Mouse (Mus musculus) midbrain, embryonic 14.5 days (tissue): ENCODE data around the gene Ptprb. TPM values are rescaled to one million over a fixed set of nuclear protein-coding genes. Genes with fewer than 3 reads are reported as not detected.
A peak's percentile ranks its signal among the peaks of the same experiment; 100 is the strongest.

Experiments used
- ATAC-seq: fragments of 200-750 bp; cut with Nextera tagmentation; 2 replicates; pipeline ENCODE4 v1.8.0; 2017; ENCODE audit warnings: moderate number of reproducible peaks, moderate library complexity; ENCODE audit not compliant: low FRiP score, low TSS enrichment
- DNase-seq: peaks from one replicate; pipeline ENCODE4 v3.0.0-alpha.2; 2015
- H3K27ac ChIP-seq: fragments of 300-500 bp; sonication (generic); replicated peaks from 2 replicates; pipeline ENCODE4 v1.5.1; 2014; ENCODE audit warnings: mild to moderate bottlenecking, low read depth, low read length, moderate library complexity
- H3K27me3 ChIP-seq: fragments of 300-500 bp; sonication (generic); 2 replicates; pipeline ENCODE4 v1.6.1; 2014; ENCODE audit warnings: low read length, control low read depth, mixed read lengths; ENCODE audit not compliant: control insufficient read depth, insufficient read depth
- H3K36me3 ChIP-seq: fragments of 300-500 bp; sonication (generic); 2 replicates; pipeline ENCODE4 v1.6.1; 2014; ENCODE audit warnings: low read length, control low read depth; ENCODE audit not compliant: control insufficient read depth, insufficient read depth
- H3K4me1 ChIP-seq: fragments of 300-500 bp; sonication (generic); 2 replicates; pipeline ENCODE4 v1.6.1; 2014; ENCODE audit warnings: mild to moderate bottlenecking, antibody characterized with exemption, low read length, control low read depth; ENCODE audit not compliant: control insufficient read depth, insufficient read depth
- H3K4me2 ChIP-seq: fragments of 300-500 bp; sonication (generic); 2 replicates; pipeline ENCODE4 v1.6.1; 2014; ENCODE audit warnings: mild to moderate bottlenecking, low read length, moderate library complexity
- H3K4me3 ChIP-seq: fragments of 300-500 bp; sonication (generic); replicated peaks from 2 replicates; pipeline ENCODE4 v1.5.1; 2014; ENCODE audit warnings: low read depth, low read length
- H3K9ac ChIP-seq: fragments of 300-500 bp; sonication (generic); replicated peaks from 2 replicates; pipeline ENCODE4 v1.6.1; 2014; ENCODE audit warnings: mild to moderate bottlenecking, low read length, moderate library complexity
- H3K9me3 ChIP-seq: fragments of 300-500 bp; sonication (generic); 2 replicates; pipeline ENCODE4 v1.6.1; 2016; ENCODE audit warnings: low read length, control low read depth, mixed read lengths; ENCODE audit not compliant: control insufficient read depth
- WGBS: fragments of 180-500 bp; shearing (Covaris S2); extraction: QIAGEN DNeasy Blood & Tissue Kit; methylation state at CpG from one replicate; pipeline ENCODE4 v1.1.7; 2014; 5-methylcytosine and 5-hydroxymethylcytosine counted together
- polyA plus RNA-seq: library from polyadenylated mRNA; unstranded; fragments of >200 nt; fragmentation: Nextera tagmentation; extraction: Ambion mirVana; gene quantifications from 2 replicates; pipeline ENCODE4 v1.2.1, GENCODE M21; 2014

Ptprb gene
- polyA plus RNA-seq, 1 experiment from 2014 or later: 3.7 TPM

GRCm38 (mm10) chr10:116396279-116396678, 121.0 kb downstream of the Ptprb start:
- H3K9ac ChIP-seq: no peak overlapping the region

DNA sequence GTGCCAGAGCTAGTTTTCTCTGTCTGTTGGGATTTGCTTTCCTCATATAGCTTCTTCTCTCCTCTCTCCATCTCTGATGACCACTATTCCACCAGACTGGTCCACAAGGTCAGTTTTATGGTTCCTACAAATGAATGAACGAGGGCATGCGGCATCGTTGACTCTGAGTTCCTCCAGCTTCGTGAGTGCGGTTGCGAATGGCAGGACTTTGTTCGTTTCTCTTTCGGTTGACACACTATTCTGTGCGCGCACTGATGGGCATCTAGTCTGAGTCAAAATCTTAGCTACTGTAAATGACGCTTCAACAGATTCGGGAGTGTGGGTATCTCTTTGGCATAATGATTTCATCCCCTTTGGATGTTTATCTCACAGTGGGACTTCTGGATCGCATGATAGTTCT, 121.6 kb downstream of the Ptprb start:
- no peak overlapping the region for H3K4me2 ChIP-seq
- ATAC-seq: no peak
- no peaks in the 10 kb centered on the region for H3K9me3 ChIP-seq
- H3K4me3 ChIP-seq: no peak overlapping the region
- DNase-seq: no peak
- H3K36me3 ChIP-seq: no peaks in the 10 kb centered on the region
- H3K9ac ChIP-seq: no peak overlapping the region
- no peak overlapping the region for H3K27ac ChIP-seq
- WGBS: 90% methylated on average over 13 of the region's 13 CpGs
- H3K27me3 ChIP-seq: no peaks in the 10 kb centered on the region
- no peaks in the 10 kb centered on the region for H3K4me1 ChIP-seq

More at GRCm38 (mm10) chr10:116396279-116396678, 121.0 kb downstream of the Ptprb start:
- ATAC-seq (no peak), DNase-seq (no peak)
- Histone ChIP-seq H3K4me2 (no peak overlapping the region), H3K9me3 (no peaks in the 10 kb centered on the region), H3K4me1 (no peaks in the 10 kb centered on the region), H3K27ac (no peak overlapping the region), H3K4me3 (no peak overlapping the region), H3K27me3 (no peaks in the 10 kb centered on the region), H3K36me3 (no peaks in the 10 kb centered on the region)
- 92% methylated on average over 5 of the region's 5 CpGs for WGBS

- 0 out of 2 replicates have a peak overlapping the region, but pooled peaks have one; percentile 7 for H3K4me3 ChIP-seq
- H3K36me3 ChIP-seq: no peaks in the 10 kb centered on the region
- H3K27me3 ChIP-seq: no peaks in the 10 kb centered on the region
- 39% methylated on average over 14 of the region's 14 CpGs for WGBS
- no peak for ATAC-seq
- no peaks in the 10 kb centered on the region for H3K4me1 ChIP-seq
- H3K4me2 ChIP-seq: peak overlapping the region; percentile 28
- no peak overlapping the region for H3K27ac ChIP-seq
- no peaks in the 10 kb centered on the region for H3K9me3 ChIP-seq
- H3K9ac ChIP-seq: no peak overlapping the region
- DNase-seq: peak; percentile 15
Observed at GRCm38 (mm10) chr10:116397573-116397972, 122.2 kb downstream of the Ptprb start.

DNA sequence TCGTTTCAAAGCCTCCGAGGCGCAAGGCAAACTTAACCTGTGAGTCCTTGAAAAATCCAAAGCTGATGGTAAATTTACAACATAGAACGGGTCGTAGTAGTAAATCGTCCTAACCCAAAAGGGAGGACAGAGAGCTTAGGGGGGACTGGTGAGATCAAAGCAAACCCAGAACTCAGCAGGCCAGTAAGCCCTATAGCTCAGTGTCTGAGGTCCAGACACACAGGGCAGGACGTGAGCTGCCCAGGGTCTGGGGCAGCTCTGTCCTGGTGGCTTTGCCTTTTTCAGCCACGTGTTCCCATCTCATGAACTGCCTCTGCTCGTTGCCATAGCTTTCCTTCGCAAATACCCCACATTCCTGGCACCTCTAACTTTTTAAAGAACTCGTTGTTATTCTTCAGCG, 122.7 kb downstream of the Ptprb start:
- H3K4me3 ChIP-seq: 0 out of 2 replicates have a peak overlapping the region, but pooled peaks have one; percentile 7
- H3K27ac ChIP-seq: no peak overlapping the region
- H3K4me2 ChIP-seq: peak overlapping the region; percentile 28
- DNase-seq (no peak), ATAC-seq (no peak)
- 57% methylated on average over 12 of the region's 12 CpGs for WGBS
- H3K9me3 ChIP-seq: no peaks in the 10 kb centered on the region
- H3K27me3 ChIP-seq: no peaks in the 10 kb centered on the region
- no peaks in the 10 kb centered on the region for H3K36me3 ChIP-seq
- no peak overlapping the region for H3K9ac ChIP-seq
- H3K4me1 ChIP-seq: no peaks in the 10 kb centered on the region

GRCm38 (mm10) chr10:116402742-116403425, 127.6 kb downstream of the Ptprb start:
- no peaks in the 10 kb centered on the region for H3K4me1 ChIP-seq
- H3K27ac ChIP-seq: no peak overlapping the region
- H3K9me3 ChIP-seq: no peaks in the 10 kb centered on the region
- no peak for ATAC-seq
- H3K36me3 ChIP-seq: no peaks in the 10 kb centered on the region
- no peak for DNase-seq
- H3K4me2 ChIP-seq: no peak overlapping the region
- 94% methylated on average over 6 of the region's 6 CpGs for WGBS
- H3K4me3 ChIP-seq: no peak overlapping the region
- no peaks in the 10 kb centered on the region for H3K27me3 ChIP-seq
- H3K9ac ChIP-seq: no peak overlapping the region

- Histone ChIP-seq H3K4me2 (no peak overlapping the region), H3K36me3 (no peaks in the 10 kb centered on the region), H3K4me1 (no peaks in the 10 kb centered on the region), H3K9ac (no peak overlapping the region), H3K27ac (no peak overlapping the region), H3K4me3 (no peak overlapping the region), H3K27me3 (no peaks in the 10 kb centered on the region), H3K9me3 (no peaks in the 10 kb centered on the region)
- DNase-seq: no peak
- 84% methylated on average over 4 of the region's 4 CpGs for WGBS
- ATAC-seq: no peak
Observed at GRCm38 (mm10) chr10:116403679-116404078, 128.4 kb downstream of the Ptprb start.

- H3K9ac ChIP-seq: no peak overlapping the region
- H3K4me2 ChIP-seq: no peak overlapping the region
- no peak overlapping the region for H3K27ac ChIP-seq
- no peaks in the 10 kb centered on the region for H3K4me1 ChIP-seq
- no peaks in the 10 kb centered on the region for H3K9me3 ChIP-seq
- no peaks in the 10 kb centered on the region for H3K27me3 ChIP-seq
- no peak overlapping the region for H3K4me3 ChIP-seq
- WGBS: 93% methylated on average over 6 of the region's 6 CpGs
- no peaks in the 10 kb centered on the region for H3K36me3 ChIP-seq
- ATAC-seq: no peak
- no peak for DNase-seq
Observed at GRCm38 (mm10) chr10:116405011-116405410, 129.7 kb downstream of the Ptprb start.

GRCm38 (mm10) chr10:116407684-116408359, 132.5 kb downstream of the Ptprb start:
- ATAC-seq (no peak), DNase-seq (peak; percentile 15)
- no peaks in the 10 kb centered on the region for H3K4me1 ChIP-seq
- H3K9me3 ChIP-seq: no peaks in the 10 kb centered on the region
- H3K27me3 ChIP-seq: no peaks in the 10 kb centered on the region
- 70% methylated on average over 19 of the region's 19 CpGs for whole genome bisulfite sequencing
- H3K36me3 ChIP-seq: no peaks in the 10 kb centered on the region
- H3K9ac ChIP-seq: no peak overlapping the region; the same call in 1 of the 2 replicates
- no peak overlapping the region for H3K27ac ChIP-seq
- H3K4me3 ChIP-seq: no peak overlapping the region
- no peak overlapping the region for H3K4me2 ChIP-seq

- WGBS: 59% methylated on average over 9 of the region's 9 CpGs
Observed at GRCm38 (mm10) chr10:116410826-116411225, 135.5 kb downstream of the Ptprb start.

More at GRCm38 (mm10) chr10:116410826-116411225, 135.5 kb downstream of the Ptprb start:
- no peak overlapping the region for H3K27ac ChIP-seq
- no peak overlapping the region for H3K9ac ChIP-seq
- H3K9me3 ChIP-seq: no peaks in the 10 kb centered on the region
- DNase-seq: no peak
- H3K36me3 ChIP-seq: no peaks in the 10 kb centered on the region
- H3K27me3 ChIP-seq: no peaks in the 10 kb centered on the region
- ATAC-seq: no peak
- no peaks in the 10 kb centered on the region for H3K4me1 ChIP-seq
- no peak overlapping the region for H3K4me3 ChIP-seq
- H3K4me2 ChIP-seq: no peak overlapping the region
